Mouse (Mus musculus): ENCODE data around the gene Sipa1l1.
A peak's percentile ranks its signal among the peaks of the same experiment; 100 is the strongest.

Sipa1l1 gene

DNA sequence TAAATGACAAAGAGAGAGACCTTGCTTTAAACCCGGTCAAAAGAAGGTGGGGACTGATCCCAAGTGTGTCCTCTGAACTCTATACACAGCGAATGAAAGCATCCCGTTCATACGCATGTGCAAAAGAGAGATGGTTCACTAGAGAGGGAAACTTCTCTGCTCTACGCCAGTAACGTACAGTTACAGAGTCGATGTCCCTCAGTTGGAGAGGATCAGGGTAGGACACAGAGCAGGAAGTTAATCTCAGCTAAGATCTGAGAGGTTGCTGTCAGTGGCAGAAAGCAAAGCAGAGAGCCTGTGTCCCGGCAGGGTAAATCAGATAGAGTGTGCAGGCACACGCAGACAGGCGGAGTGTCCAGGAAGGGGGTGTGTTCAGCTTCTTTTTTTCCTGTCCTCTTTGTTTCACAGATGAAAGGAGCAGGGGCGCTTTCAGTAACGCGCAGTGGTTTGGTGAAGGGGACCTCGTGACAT lies 3.0 kb upstream of the Sipa1l1 start:
- TF ChIP-seq GATA4 (IDR thresholded peaks at IDR 0.05; ENCODE audit: insufficient replicate concordance, low read length): no peak

DNA sequence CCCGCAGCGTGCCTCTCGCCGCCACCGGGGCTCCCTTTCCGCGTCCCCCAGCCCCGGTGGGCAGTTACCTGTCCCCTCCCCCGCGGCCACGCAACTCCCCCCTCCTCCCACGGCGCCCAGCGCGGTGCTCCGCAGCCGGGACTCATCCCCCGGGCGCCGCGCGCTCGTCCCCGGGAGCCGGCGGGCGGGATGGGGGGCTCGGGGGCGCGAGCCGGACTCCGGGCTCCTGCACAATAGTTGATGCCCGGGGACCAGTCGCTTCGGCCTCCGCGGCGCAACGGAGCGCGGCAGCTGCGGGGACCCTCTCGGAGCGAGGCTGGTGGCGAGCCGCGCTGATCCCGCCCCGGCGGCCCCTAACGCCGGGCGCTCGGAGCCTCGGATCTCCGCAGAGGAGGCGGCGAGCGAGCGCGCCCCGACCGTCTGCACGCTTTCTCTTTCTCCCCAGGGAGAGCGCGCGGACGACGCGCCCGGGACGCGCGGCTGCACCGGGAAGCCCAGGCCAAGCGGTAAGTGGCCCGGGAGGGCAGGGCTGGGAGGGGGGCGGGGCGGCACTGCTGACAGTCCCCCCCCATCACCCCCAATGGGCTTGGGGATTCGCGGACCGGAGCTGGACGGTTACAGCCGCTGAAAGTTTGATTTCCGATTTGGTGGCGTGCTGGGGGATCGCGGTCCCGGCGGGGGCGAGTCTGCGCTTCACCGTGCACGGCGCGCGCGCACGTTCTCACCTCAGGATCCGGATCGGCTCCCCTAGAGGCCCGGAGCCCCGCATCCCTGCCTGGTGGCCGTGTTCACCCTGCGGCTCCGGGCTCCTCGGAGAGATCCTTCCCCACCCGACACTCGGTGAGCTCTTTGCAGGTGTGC lies 681 bp downstream of the Sipa1l1 start:
- peak; percentile 16; the same call in 1 of the 2 replicates for TF ChIP-seq GATA4 (IDR thresholded peaks at IDR 0.05; ENCODE audit: insufficient replicate concordance, low read length)

DNA sequence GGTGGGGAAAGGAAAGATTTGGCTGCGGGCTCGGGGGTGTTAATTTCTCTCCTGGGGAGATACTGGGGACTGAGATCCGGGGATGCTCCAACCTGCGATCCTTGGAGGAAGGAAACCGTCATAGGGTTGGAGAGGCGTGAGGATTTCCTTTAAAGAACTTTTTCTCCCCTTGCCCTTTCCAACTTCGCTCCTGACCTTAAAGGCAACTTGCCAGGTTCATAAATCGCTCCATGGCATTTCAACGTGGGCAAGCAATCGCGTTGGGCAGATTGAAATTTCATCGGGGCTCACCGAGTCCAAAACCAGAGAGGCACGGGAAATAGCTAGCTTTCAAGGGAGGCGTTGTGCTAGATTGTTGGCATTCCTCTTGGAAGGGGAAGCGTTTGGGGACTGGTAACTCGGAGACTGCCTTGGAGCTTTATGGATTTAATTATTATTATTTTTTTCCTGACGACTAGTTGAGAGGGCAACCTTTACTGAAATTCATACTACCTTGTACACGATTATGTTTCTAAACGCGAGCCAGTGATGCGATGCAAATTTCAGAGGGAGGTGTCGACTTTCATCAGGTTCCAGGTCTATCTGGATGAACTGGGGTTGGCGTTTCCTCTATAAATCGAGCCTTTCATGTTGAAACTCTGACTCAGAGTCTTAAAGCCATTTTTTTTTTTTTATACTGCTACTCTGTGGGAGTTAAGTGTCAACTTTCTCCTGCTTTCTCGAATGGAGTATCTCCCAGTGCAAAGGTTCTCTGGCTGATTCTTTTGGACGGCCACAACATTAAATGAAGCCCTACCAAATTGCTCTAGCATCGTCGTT lies 1.6 kb downstream of the Sipa1l1 start:
- TF ChIP-seq GATA4 (IDR thresholded peaks at IDR 0.05; ENCODE audit: insufficient replicate concordance, low read length): no peak

DNA sequence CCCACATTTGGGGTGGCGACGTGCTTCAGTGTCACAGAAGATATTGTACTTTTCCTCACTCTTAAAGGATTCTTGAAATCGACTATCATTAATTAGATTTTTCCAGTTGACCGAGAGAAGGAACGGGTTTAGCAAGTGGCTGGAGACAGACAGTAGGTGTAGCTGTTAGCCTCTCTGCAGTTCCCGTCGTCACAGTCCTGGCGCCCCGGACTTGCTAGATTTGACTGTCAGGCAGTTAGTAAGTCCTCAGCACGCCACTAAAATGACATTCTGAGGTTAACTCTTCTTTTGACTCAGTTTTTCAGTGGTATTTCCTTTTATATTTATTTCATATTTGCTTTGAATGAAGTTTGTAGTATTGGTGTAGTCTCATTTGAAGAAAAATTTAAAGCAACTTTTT lies 2.5 kb downstream of the Sipa1l1 start:
- TF ChIP-seq GATA4 (IDR thresholded peaks at IDR 0.05; ENCODE audit: insufficient replicate concordance, low read length): no peak

DNA sequence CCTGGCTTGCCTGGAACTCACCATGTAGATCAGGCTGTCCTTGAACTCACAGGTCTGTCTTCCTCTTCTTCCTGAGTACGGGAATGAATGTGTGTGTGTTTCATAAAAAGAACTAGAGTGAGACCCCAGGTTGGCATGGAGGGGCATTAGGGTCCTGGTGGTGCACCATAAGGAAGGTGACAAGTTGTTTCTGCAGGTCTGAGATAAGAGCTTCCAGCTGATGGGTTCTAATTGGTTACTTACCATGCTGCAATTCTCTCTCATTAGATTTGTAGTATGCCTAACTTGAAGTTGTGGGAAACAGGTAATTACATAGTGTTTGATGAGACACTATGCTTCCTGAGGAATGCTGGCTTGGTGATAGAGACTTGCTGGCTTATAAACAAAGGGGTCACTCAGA lies 4.5 kb downstream of the Sipa1l1 start:
- TF ChIP-seq GATA4 (IDR thresholded peaks at IDR 0.05; ENCODE audit: insufficient replicate concordance, low read length): no peak

DNA sequence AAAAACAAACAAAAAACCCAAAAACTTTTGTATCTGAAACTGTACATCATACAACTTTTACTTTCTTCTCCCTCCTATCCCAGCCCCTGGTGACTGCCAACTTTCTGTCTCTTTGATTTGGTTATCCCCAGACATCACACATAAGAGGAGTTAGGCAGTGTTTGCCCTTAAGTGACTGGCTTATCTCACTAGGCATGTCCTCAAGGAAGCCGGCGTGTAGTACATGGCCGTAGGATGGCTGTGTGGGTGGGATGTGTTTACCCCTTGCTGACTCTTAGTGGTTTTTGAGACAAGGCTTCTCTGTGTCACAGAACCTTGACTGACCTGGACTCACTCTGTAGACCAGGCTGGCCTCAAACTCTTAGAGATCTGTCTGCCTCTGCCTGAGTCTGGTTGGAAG lies 6.6 kb downstream of the Sipa1l1 start:
- no peak for TF ChIP-seq GATA4 (IDR thresholded peaks at IDR 0.05; ENCODE audit: insufficient replicate concordance, low read length)

DNA sequence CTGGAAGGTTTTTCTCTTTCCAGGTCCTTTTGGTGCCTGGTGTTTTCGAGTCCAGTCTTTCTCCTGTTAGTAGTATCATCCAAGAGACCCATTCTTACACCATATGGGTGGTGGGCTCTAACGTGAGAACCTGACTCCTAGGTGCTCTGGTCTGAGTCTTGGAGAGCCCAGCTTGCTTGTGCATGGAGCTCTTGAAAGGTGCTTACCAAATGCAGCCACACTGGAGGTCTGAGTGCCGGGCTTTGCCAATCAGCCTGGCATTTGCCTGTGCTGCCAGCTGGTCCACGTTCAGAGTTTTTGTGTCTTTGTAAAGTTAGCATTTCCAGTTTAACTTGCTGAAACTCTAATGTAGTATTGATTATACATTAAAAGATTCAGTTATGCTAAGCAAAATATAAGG lies 9.5 kb downstream of the Sipa1l1 start:
- TF ChIP-seq GATA4 (IDR thresholded peaks at IDR 0.05; ENCODE audit: insufficient replicate concordance, low read length): no peak

DNA sequence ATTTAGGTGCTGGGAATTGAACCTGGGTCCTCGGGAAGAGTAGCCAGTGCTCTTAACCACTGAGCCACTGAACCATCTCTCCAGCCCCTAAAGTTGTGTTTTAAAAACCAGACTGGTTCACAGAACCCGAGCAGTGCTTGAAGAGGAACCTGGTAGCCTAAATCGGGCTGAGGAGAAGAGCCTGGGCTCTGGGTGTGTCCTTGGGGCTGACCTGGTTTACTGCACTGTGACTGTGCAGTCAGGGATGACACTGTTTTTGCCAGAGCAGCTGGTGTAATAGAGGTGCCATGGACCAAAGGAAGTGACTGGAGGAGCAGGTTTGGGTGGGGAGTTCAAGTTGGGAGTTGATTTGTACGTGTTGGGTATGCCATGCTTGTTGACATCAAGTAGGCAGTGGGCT lies 10.5 kb downstream of the Sipa1l1 start:
- TF ChIP-seq GATA4 (IDR thresholded peaks at IDR 0.05; ENCODE audit: insufficient replicate concordance, low read length): no peak

DNA sequence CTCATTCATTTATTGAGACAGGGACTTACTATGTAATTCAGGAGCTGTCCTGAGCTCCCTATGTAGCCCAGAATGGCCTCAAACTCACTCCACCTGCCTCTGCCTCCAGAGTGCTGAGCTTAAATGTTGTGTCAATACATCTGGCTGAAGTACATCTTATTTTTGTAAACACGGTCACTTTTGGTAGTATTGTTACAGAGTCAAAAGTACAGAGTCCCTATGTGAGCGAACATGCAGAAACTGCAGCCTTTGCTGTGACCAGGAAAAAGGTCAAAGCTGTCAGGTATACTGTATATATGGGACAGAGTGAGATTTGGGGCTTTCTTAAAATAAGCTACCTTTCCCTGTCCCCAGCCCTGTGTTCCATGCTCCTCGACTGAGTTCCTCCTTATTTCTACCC lies 17.6 kb downstream of the Sipa1l1 start:
- no peak for TF ChIP-seq GATA4 (IDR thresholded peaks at IDR 0.05; ENCODE audit: insufficient replicate concordance, low read length)

DNA sequence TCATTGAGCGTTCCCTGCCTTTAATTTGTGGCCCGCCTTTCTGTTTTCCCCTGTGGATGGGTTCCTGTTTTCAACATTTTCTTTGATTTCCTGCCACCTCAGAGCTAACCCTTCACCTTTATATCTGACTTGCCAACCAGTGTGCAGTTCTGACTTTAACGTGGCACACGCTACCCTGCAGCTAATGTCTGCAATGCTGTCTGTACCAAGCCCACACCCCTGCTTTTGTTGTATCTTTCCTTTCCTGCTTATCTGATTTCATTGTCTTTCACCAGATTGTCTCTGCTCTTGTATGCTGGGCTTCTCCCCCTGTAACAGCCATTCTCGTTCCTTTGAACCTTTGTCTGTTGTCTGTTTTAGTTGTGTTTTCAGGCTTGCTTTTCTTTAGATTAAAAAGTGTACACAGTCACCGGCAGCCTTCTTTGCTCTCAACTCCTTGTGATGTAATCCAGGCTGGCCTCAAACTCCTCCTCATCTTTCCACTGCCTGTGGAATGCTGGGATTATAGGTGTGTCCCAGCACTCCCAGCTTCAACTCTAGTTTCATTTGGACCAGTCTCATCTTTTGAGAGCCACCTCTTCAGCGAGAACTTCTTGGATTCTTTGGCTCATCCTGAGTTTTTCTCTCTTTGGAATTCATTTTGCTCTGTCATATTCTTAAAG lies 18.2 kb downstream of the Sipa1l1 start:
- TF ChIP-seq GATA4 (IDR thresholded peaks at IDR 0.05; ENCODE audit: insufficient replicate concordance, low read length): no peak

DNA sequence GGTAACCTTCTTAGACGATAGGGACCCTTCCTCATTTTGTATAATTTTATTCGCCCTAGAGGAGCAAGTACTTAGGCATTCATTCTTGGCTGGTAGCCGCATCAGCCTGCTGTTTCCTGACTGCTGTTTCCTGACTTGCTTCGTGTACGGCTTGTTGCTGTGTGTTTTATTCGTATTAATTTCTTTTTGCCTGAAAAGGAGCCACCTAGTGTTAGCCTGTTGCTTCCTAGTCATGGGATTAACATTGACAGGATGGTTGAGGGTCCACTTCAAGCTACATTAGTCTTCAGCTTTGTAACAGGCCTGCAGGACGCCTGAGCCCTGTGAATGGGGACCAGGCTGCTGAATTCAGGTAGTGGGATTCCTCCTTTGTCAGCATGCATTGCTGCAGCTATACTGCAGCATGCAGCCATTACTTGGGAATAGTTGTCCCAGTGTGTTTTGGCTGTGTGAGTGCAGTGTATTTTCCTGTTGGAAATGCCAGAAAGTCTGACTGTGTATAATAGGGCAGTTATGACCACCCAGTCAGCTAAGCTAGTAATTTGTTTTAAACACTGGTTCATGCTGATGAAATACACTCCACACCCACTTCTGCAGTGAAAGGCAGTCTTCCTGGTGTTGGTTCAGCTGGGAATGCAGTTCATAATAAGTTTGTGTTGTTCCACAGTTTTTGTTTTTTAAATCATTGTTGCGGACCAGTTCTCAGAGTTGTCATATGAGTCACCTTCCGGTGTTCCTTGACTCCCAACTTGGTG lies 19.4 kb downstream of the Sipa1l1 start:
- no peak for TF ChIP-seq GATA4 (IDR thresholded peaks at IDR 0.05; ENCODE audit: insufficient replicate concordance, low read length)

DNA sequence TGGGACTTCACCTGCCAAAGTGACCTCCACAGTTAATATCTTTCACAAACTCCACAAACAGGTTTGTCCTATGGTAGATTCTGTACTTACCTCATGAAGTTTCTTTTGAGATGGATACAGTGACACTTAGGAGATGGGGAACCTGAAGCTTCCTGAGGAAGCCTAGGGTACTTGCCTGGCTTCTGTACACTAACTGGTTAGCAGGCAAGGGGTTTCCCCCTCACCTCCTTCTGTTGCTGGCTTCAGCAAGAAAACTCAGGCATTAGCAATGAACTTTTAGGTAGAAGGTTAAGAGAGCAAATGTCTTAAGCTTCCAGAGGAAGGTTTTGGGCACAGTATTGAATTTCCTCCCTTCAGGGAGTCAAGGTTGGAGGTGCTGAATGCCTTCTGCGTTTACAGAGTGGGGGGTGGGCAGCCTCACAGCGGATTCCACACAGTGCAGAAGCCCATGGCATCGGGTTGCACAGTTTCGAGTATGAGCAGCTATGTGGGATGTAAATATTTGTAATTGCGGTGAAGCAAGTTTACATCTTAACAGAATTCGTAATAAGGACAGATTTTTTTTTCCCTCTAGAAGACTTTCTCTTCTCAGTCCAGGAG lies 20.1 kb downstream of the Sipa1l1 start:
- no peak for TF ChIP-seq GATA4 (IDR thresholded peaks at IDR 0.05; ENCODE audit: insufficient replicate concordance, low read length)

DNA sequence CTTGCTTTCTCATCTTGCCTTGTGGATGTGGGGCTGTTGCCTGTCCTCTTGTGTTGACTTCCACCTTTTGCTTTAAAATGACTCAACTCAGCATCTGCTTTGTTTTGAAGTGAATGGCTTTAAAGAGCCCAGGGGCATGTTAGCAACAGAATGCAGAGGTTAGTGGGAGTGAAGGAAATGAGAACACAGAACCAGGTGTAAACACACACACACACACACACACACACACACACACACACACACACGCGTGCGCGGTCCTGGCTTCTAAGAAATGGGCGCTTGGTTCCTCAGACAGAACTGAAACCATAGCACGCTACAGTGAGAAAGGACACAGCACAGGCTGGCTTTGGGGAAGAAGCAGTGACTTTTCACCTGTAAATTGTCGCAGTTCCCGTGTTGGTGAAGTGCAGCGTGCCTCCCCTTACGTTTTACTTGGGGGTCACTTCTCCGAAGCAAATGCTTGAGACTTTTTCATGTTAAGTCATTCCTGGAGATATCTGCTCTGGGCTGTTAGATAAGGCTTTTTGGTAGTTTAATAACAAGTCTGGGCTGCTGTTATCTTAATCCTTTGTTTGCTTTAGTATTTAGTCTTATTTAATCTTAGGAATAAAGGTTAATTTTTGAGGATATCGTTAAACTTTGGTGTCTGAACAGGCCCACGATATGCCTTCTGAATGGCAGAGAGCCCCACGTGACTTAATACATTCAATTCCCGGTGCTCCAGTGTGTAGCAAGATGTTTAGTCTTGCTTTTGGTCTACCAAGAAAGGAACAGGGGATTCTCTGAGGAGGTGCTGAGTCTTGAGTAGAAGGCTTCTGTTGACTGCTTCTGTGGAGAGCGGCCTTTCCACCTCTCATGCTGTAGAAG lies 20.8 kb downstream of the Sipa1l1 start:
- TF ChIP-seq GATA4 (IDR thresholded peaks at IDR 0.05; ENCODE audit: insufficient replicate concordance, low read length): no peak

DNA sequence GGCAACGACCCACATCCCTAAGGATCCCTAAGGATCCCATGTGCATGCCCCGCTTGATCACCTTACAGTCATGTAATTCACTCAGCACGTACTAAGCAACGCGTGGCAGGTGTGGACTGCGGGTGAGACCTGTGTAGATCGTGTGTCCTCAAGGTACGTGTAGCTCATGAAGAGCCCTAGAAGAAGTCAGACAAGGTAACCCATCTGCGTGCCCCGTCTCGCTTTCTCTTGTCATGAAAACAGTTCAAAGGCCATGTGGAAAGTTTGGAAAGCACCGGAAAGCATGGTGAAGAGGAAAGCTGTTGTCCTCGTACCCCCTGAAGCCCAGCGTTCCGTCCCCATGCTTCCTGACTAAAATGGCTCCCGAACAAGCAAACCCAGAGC lies 21.5 kb downstream of the Sipa1l1 start:
- TF ChIP-seq GATA4 (IDR thresholded peaks at IDR 0.05; ENCODE audit: insufficient replicate concordance, low read length): no peak

Measured in liver, adult (tissue).